Mouse (Mus musculus) heart, embryonic 12.5 days (tissue): ENCODE data around the gene Dytn. TPM values are rescaled to one million over a fixed set of nuclear protein-coding genes. Genes with fewer than 3 reads are reported as not detected.
A peak's percentile ranks its signal among the peaks of the same experiment; 100 is the strongest.
"Not testable (repeated sequence)": the region's sequence is repeated elsewhere in the genome, so short reads cannot be mapped to it uniquely, and the experiment has no call there.

Experiments
- ATAC-seq: fragments of 200-750 bp; cut with Nextera tagmentation; 2 replicates; pipeline ENCODE4 v1.8.0; 2017; ENCODE audit warnings: moderate TSS enrichment, moderate library complexity; ENCODE audit not compliant: insufficient number of reproducible peaks, low FRiP score
- H3K27ac ChIP-seq: fragments of 300-500 bp; sonication (generic); 2 replicates; pipeline ENCODE4 v1.5.1; 2016; ENCODE audit warnings: mild to moderate bottlenecking, moderate library complexity; ENCODE audit not compliant: poor library complexity, severe bottlenecking
- H3K27me3 ChIP-seq: fragments of 300-500 bp; sonication (generic); replicated peaks from 2 replicates; pipeline ENCODE4 v1.6.1; 2016; ENCODE audit warnings: mild to moderate bottlenecking, moderate library complexity
- H3K36me3 ChIP-seq: fragments of 300-500 bp; sonication (generic); 2 replicates; pipeline ENCODE4 v1.6.1; 2016; ENCODE audit warnings: mild to moderate bottlenecking, moderate library complexity
- H3K4me1 ChIP-seq: fragments of 300-500 bp; sonication (generic); replicated peaks from 2 replicates; pipeline ENCODE4 v1.6.1; 2016; ENCODE audit warnings: mild to moderate bottlenecking
- H3K4me2 ChIP-seq: fragments of 300-500 bp; sonication (generic); 2 replicates; pipeline ENCODE4 v1.6.1; 2016; ENCODE audit warnings: mild to moderate bottlenecking, moderate library complexity
- H3K4me3 ChIP-seq: fragments of 300-500 bp; sonication (generic); 2 replicates; pipeline ENCODE4 v1.5.1; 2016; ENCODE audit warnings: mild to moderate bottlenecking
- H3K9ac ChIP-seq: fragments of 300-500 bp; sonication (generic); 2 replicates; pipeline ENCODE4 v1.6.1; 2016; ENCODE audit warnings: mild to moderate bottlenecking, moderate library complexity
- H3K9me3 ChIP-seq: fragments of 300-500 bp; sonication (generic); replicated peaks from 2 replicates; pipeline ENCODE4 v1.6.1; 2016; ENCODE audit warnings: mild to moderate bottlenecking, moderate library complexity
- WGBS: fragments of 180-500 bp; shearing (Covaris S2); methylation state at CpG from one replicate; pipeline ENCODE4 v1.1.7; 2016; 5-methylcytosine and 5-hydroxymethylcytosine counted together
- polyA plus RNA-seq: library from polyadenylated mRNA; unstranded; fragments of >200 nt; fragmentation: Nextera tagmentation; extraction: Ambion mirVana; gene quantifications from 2 replicates; pipeline ENCODE4 v1.2.1, GENCODE M21; 2016

Gene Dytn
- polyA plus RNA-seq, 1 experiment from 2014 or later: not detected

- no peak overlapping the region for H3K9ac ChIP-seq
- no peak overlapping the region for H3K27ac ChIP-seq
- no peak overlapping the region for H3K4me2 ChIP-seq
- WGBS: 86% methylated on average over 2 of the region's 2 CpGs
- no peaks in the 10 kb centered on the region; the same call in 1 of the 2 replicates for H3K4me1 ChIP-seq
- H3K4me3 ChIP-seq: no peak overlapping the region
- H3K9me3 ChIP-seq: no peaks in the 10 kb centered on the region
- no peaks in the 10 kb centered on the region for H3K36me3 ChIP-seq
- ATAC-seq: no peak
- H3K27me3 ChIP-seq: peaks cover 16% of the 10 kb centered on the region; the same call in 1 of the 2 replicates
Measured at GRCm38 (mm10) chr1:63666089-63666488, 20.6 kb downstream of the Dytn start.

- 2% methylated on average over 7 of the region's 7 CpGs for WGBS
- no peak overlapping the region for H3K4me3 ChIP-seq
- peaks cover 5% of the 10 kb centered on the region; the same call in 1 of the 2 replicates for H3K27me3 ChIP-seq
- H3K4me1 ChIP-seq: no peaks in the 10 kb centered on the region
- no peaks in the 10 kb centered on the region for H3K36me3 ChIP-seq
- no peak overlapping the region for H3K27ac ChIP-seq
- no peaks in the 10 kb centered on the region for H3K9me3 ChIP-seq
- H3K4me2 ChIP-seq: no peak overlapping the region
- ATAC-seq: 0 out of 2 replicates have a peak, but pooled peaks have one; percentile 33
- no peak overlapping the region for H3K9ac ChIP-seq
Measured at GRCm38 (mm10) chr1:63659591-63659990, 27.1 kb downstream of the Dytn start.

GRCm38 (mm10) chr1:63658016-63658415, 28.7 kb downstream of the Dytn start:
- 15% methylated on average over 6 of the region's 6 CpGs for WGBS
- H3K4me2 ChIP-seq: no peak overlapping the region
- no peaks in the 10 kb centered on the region for H3K9me3 ChIP-seq
- H3K27me3 ChIP-seq: peaks cover 5% of the 10 kb centered on the region; the same call in 1 of the 2 replicates
- H3K9ac ChIP-seq: no peak overlapping the region
- no peak overlapping the region for H3K4me3 ChIP-seq
- H3K4me1 ChIP-seq: no peaks in the 10 kb centered on the region
- ATAC-seq: no peak
- no peaks in the 10 kb centered on the region for H3K36me3 ChIP-seq
- no peak overlapping the region for H3K27ac ChIP-seq

GRCm38 (mm10) chr1:63639921-63640320, 46.8 kb downstream of the Dytn start:
- no peaks in the 10 kb centered on the region for H3K4me1 ChIP-seq
- 70% methylated on average over 6 of the region's 6 CpGs for whole genome bisulfite sequencing
- no peak for ATAC-seq

GRCm38 (mm10) chr1:63630390-63630789, 56.3 kb downstream of the Dytn start:
- not testable (repeated sequence) for H3K27me3 ChIP-seq, H3K9ac ChIP-seq
- H3K9me3 ChIP-seq: peaks cover 10% of the 10 kb centered on the region; the same call in 1 of the 2 replicates

More at GRCm38 (mm10) chr1:63639921-63640320, 46.8 kb downstream of the Dytn start:
- H3K27me3 ChIP-seq: 0 out of 2 replicates have a peak, but pooled peaks cover under 1% of the 10 kb centered on the region
- no peaks in the 10 kb centered on the region for H3K9me3 ChIP-seq
- no peak overlapping the region for H3K4me2 ChIP-seq
- no peaks in the 10 kb centered on the region for H3K36me3 ChIP-seq
- H3K9ac ChIP-seq: no peak overlapping the region
- no peak overlapping the region for H3K4me3 ChIP-seq
- no peak overlapping the region for H3K27ac ChIP-seq

GRCm38 (mm10) chr1:63628211-63628610, 58.5 kb downstream of the Dytn start:
- Histone ChIP-seq H3K9ac (no peak overlapping the region), H3K9me3 (peaks cover 10% of the 10 kb centered on the region; the same call in 1 of the 2 replicates), H3K4me3 (no peak overlapping the region), H3K4me1 (no peaks in the 10 kb centered on the region), H3K4me2 (no peak overlapping the region), H3K27me3 (no peaks in the 10 kb centered on the region), H3K36me3 (no peaks in the 10 kb centered on the region), H3K27ac (no peak overlapping the region)
- ATAC-seq: no peak
- WGBS: 54% methylated on average over 2 of the region's 2 CpGs

More at GRCm38 (mm10) chr1:63630390-63630789, 56.3 kb downstream of the Dytn start:
- H3K4me1 ChIP-seq, H3K36me3 ChIP-seq, H3K4me3 ChIP-seq, H3K4me2 ChIP-seq, ATAC-seq, H3K27ac ChIP-seq: not testable (repeated sequence)

- no peaks in the 10 kb centered on the region for H3K4me1 ChIP-seq
- WGBS: 73% methylated on average over 3 of the region's 3 CpGs
- no peak for ATAC-seq
- H3K9ac ChIP-seq: no peak within 1 kb of the TSS
- no peak within 1 kb of the TSS for H3K27ac ChIP-seq
- no peaks in the 10 kb centered on the region for H3K9me3 ChIP-seq
- H3K4me2 ChIP-seq: no peak within 1 kb of the TSS
- no peak within 1 kb of the TSS for H3K4me3 ChIP-seq
- peaks cover 9% of the 10 kb centered on the region for H3K27me3 ChIP-seq
- no peaks in the 10 kb centered on the region for H3K36me3 ChIP-seq
Measured at GRCm38 (mm10) chr1:63615668-63616067, 71.1 kb downstream of the Dytn start, which contains the start of gene Gm39653. Gene Gm39653 (plus strand): TSS chr1:63615968.

- no peak overlapping the region for H3K4me2 ChIP-seq
- no peaks in the 10 kb centered on the region; the same call in 1 of the 2 replicates for H3K9me3 ChIP-seq
- no peak overlapping the region for H3K4me3 ChIP-seq
- no peak overlapping the region for H3K27ac ChIP-seq
- WGBS: under 1% methylated on average over 11 of the region's 11 CpGs
- H3K27me3 ChIP-seq: peaks cover 9% of the 10 kb centered on the region
- H3K4me1 ChIP-seq: no peaks in the 10 kb centered on the region
- H3K36me3 ChIP-seq: no peaks in the 10 kb centered on the region
- ATAC-seq: no peak
- no peak overlapping the region for H3K9ac ChIP-seq
Measured at GRCm38 (mm10) chr1:63614594-63614993, 72.1 kb downstream of the Dytn start.

GRCm38 (mm10) chr1:63609613-63610012, 77.1 kb downstream of the Dytn start:
- Histone ChIP-seq H3K4me3 (no peak overlapping the region), H3K36me3 (no peaks in the 10 kb centered on the region), H3K9me3 (no peaks in the 10 kb centered on the region; the same call in 1 of the 2 replicates), H3K9ac (no peak overlapping the region), H3K4me2 (no peak overlapping the region), H3K4me1 (no peaks in the 10 kb centered on the region), H3K27me3 (peaks cover 9% of the 10 kb centered on the region), H3K27ac (no peak overlapping the region)
- ATAC-seq: no peak
- WGBS: 89% methylated on average over 4 of the region's 4 CpGs

- Histone ChIP-seq H3K9ac (no peak overlapping the region), H3K36me3 (no peaks in the 10 kb centered on the region), H3K4me2 (no peak overlapping the region), H3K27me3 (no peaks in the 10 kb centered on the region), H3K9me3 (no peaks in the 10 kb centered on the region), H3K4me1 (no peaks in the 10 kb centered on the region), H3K27ac (no peak overlapping the region), H3K4me3 (no peak overlapping the region)
- WGBS: 51% methylated on average over 3 of the region's 3 CpGs
- no peak for ATAC-seq
Measured at GRCm38 (mm10) chr1:63603870-63604500, 82.7 kb downstream of the Dytn start.

- no peaks in the 10 kb centered on the region for H3K36me3 ChIP-seq
- WGBS: 74% methylated on average over 7 of the region's 7 CpGs
- no peaks in the 10 kb centered on the region for H3K27me3 ChIP-seq
- no peak overlapping the region for H3K27ac ChIP-seq
- H3K4me3 ChIP-seq: no peak overlapping the region
- no peak overlapping the region for H3K9ac ChIP-seq
- H3K4me2 ChIP-seq: no peak overlapping the region
- no peaks in the 10 kb centered on the region for H3K9me3 ChIP-seq
- H3K4me1 ChIP-seq: no peaks in the 10 kb centered on the region
- no peak for ATAC-seq
Measured at GRCm38 (mm10) chr1:63586869-63587268, 99.9 kb downstream of the Dytn start.

GRCm38 (mm10) chr1:63579153-63579552, 107.6 kb downstream of the Dytn start:
- Histone ChIP-seq H3K27me3 (no peaks in the 10 kb centered on the region), H3K27ac (no peak overlapping the region), H3K4me1 (no peaks in the 10 kb centered on the region), H3K4me3 (no peak overlapping the region), H3K4me2 (no peak overlapping the region), H3K36me3 (no peaks in the 10 kb centered on the region), H3K9ac (no peak overlapping the region), H3K9me3 (no peaks in the 10 kb centered on the region)
- WGBS: 68% methylated on average over 8 of the region's 8 CpGs
- no peak for ATAC-seq
